Mouse (Mus musculus): Measurements from ENCODE around the gene Lgals2.
A peak's percentile ranks its signal among the peaks of the same experiment; 100 is the strongest.

Gene Lgals2

GRCm38 (mm10) chr15:78843581-78844469, 11.5 kb downstream of the Lgals2 start:
- peak in 1 of 2 experiments; percentile 26 for DNase-seq (ENCODE audit: low spot score in 2 of 2)

GRCm38 (mm10) chr15:78842371-78843163, 12.8 kb downstream of the Lgals2 start, which contains the start of gene Cdc42ep1:
Gene Cdc42ep1 (plus strand): TSS chr15:78842624.
- peak; percentile 81 to 82 for DNase-seq (ENCODE audit: low spot score in 2 of 2)

GRCm38 (mm10) chr15:78841161-78841790, 14.1 kb downstream of the Lgals2 start:
- no peak for DNase-seq (ENCODE audit: low spot score in 2 of 2)

- no peak for DNase-seq (ENCODE audit: low spot score in 2 of 2)
Observed at GRCm38 (mm10) chr15:78840751-78841150, 14.6 kb downstream of the Lgals2 start.

- DNase-seq (ENCODE audit: low spot score in 2 of 2), result peak; percentile 70 to 77
Observed at GRCm38 (mm10) chr15:78840241-78840640, 15.1 kb downstream of the Lgals2 start.

- no peak for DNase-seq (ENCODE audit: low spot score in 2 of 2)
Observed at GRCm38 (mm10) chr15:78839744-78840143, 15.6 kb downstream of the Lgals2 start.

GRCm38 (mm10) chr15:78836086-78836621, 19.2 kb downstream of the Lgals2 start:
- DNase-seq (ENCODE audit: low spot score in 2 of 2), result peak; percentile 85 to 91

- DNase-seq (ENCODE audit: low spot score in 2 of 2), result peak; percentile 59 to 76
Observed at GRCm38 (mm10) chr15:78835200-78836085, 19.9 kb downstream of the Lgals2 start.

GRCm38 (mm10) chr15:78834233-78835005, 20.9 kb downstream of the Lgals2 start:
- DNase-seq (ENCODE audit: low spot score in 2 of 2), result no peak

- DNase-seq (ENCODE audit: low spot score in 2 of 2), result no peak
Observed at GRCm38 (mm10) chr15:78833582-78833981, 21.7 kb downstream of the Lgals2 start.

- DNase-seq (ENCODE audit: low spot score in 2 of 2), result peak; percentile 90 to 92
Observed at GRCm38 (mm10) chr15:78832701-78833123, 22.6 kb downstream of the Lgals2 start.

GRCm38 (mm10) chr15:78831720-78832657, 23.3 kb downstream of the Lgals2 start:
- peak; percentile 73 to 82 for DNase-seq (ENCODE audit: low spot score in 2 of 2)

- no peak for DNase-seq (ENCODE audit: low spot score in 2 of 2)
Observed at GRCm38 (mm10) chr15:78830742-78831719, 24.3 kb downstream of the Lgals2 start.

GRCm38 (mm10) chr15:78829636-78830035, 25.7 kb downstream of the Lgals2 start:
- DNase-seq (ENCODE audit: low spot score in 2 of 2), result no peak

GRCm38 (mm10) chr15:78828315-78828714, 27.0 kb downstream of the Lgals2 start:
- DNase-seq (ENCODE audit: low spot score in 2 of 2), result no peak

GRCm38 (mm10) chr15:78826213-78827204, 28.8 kb downstream of the Lgals2 start:
- DNase-seq (ENCODE audit: low spot score in 2 of 2), result peak; percentile 77 to 82
